Mouse (Mus musculus): ENCODE results near the gene Cib3. TPM values are rescaled to one million over a fixed set of nuclear protein-coding genes. Genes with fewer than 3 reads are reported as not detected.
A peak's percentile ranks its signal among the peaks of the same experiment; 100 is the strongest.

Cib3 gene
- polyA plus RNA-seq, 1 experiment from 2014 or later = not detected

GRCm38 (mm10) chr8:72208582-72208981 is 4.1 kb downstream of the Cib3 start:
- H3K4me2 ChIP-seq (replicated peaks) = no peak overlapping the region
- H3K27me3 ChIP-seq = no peaks in the 10 kb centered on the region; the same call in 1 of the 2 replicates
- no peaks in the 10 kb centered on the region for H3K4me1 ChIP-seq (replicated peaks)
- no peaks in the 10 kb centered on the region for H3K36me3 ChIP-seq
- H3K9ac ChIP-seq (replicated peaks) = no peak overlapping the region
- no peak overlapping the region for H3K4me3 ChIP-seq (replicated peaks)
- H3K9me3 ChIP-seq = peaks cover 13% of the 10 kb centered on the region
- ATAC-seq = no peak
- H3K27ac ChIP-seq = no peak overlapping the region
- WGBS = 77% methylated on average over 1 of the region's 1 CpGs

- H3K9me3 ChIP-seq = peaks cover 14% of the 10 kb centered on the region
- H3K9ac ChIP-seq (replicated peaks) = no peak overlapping the region
- no peak for ATAC-seq
- no peaks in the 10 kb centered on the region for H3K36me3 ChIP-seq
- H3K4me1 ChIP-seq (replicated peaks) = no peaks in the 10 kb centered on the region
- no peak overlapping the region for H3K4me3 ChIP-seq (replicated peaks)
- H3K4me2 ChIP-seq (replicated peaks) = no peak overlapping the region
- H3K27me3 ChIP-seq = no peaks in the 10 kb centered on the region
- H3K27ac ChIP-seq = no peak overlapping the region
- WGBS = 59% methylated on average over 8 of the region's 8 CpGs
These were observed 14.6 kb downstream of the Cib3 start for GRCm38 (mm10) chr8:72197997-72198396.

- Histone ChIP-seq H3K27me3 (no peaks in the 10 kb centered on the region), H3K4me2 (replicated peaks) (no peak overlapping the region), H3K27ac (no peak overlapping the region), H3K9me3 (no peaks in the 10 kb centered on the region), H3K36me3 (no peaks in the 10 kb centered on the region), H3K4me1 (replicated peaks) (no peaks in the 10 kb centered on the region), H3K4me3 (replicated peaks) (no peak overlapping the region), H3K9ac (replicated peaks) (no peak overlapping the region)
- ATAC-seq = no peak
These were observed 20.6 kb downstream of the Cib3 start for GRCm38 (mm10) chr8:72192065-72192464.

- H3K9ac ChIP-seq (replicated peaks) = no peak overlapping the region
- no peaks in the 10 kb centered on the region for H3K36me3 ChIP-seq
- WGBS = 91% methylated on average over 2 of the region's 2 CpGs
- no peak overlapping the region for H3K27ac ChIP-seq
- no peak for ATAC-seq
- no peak overlapping the region for H3K4me3 ChIP-seq (replicated peaks)
- no peaks in the 10 kb centered on the region for H3K27me3 ChIP-seq
- no peaks in the 10 kb centered on the region for H3K9me3 ChIP-seq
- no peak overlapping the region for H3K4me2 ChIP-seq (replicated peaks)
- H3K4me1 ChIP-seq (replicated peaks) = no peaks in the 10 kb centered on the region
These were observed 22.5 kb downstream of the Cib3 start for GRCm38 (mm10) chr8:72190215-72190539.

- no peaks in the 10 kb centered on the region for H3K27me3 ChIP-seq
- no peak within 1 kb of the TSS for H3K4me2 ChIP-seq (replicated peaks)
- no peak within 1 kb of the TSS for H3K9ac ChIP-seq (replicated peaks)
- 74% methylated on average over 12 of the region's 12 CpGs for WGBS
- H3K9me3 ChIP-seq = no peaks in the 10 kb centered on the region
- no peak for ATAC-seq
- no peak within 1 kb of the TSS for H3K4me3 ChIP-seq (replicated peaks)
- no peaks in the 10 kb centered on the region for H3K4me1 ChIP-seq (replicated peaks)
- no peak within 1 kb of the TSS for H3K27ac ChIP-seq
- no peaks in the 10 kb centered on the region for H3K36me3 ChIP-seq
These were observed 23.0 kb downstream of the Cib3 start, which contains the start of gene Hsh2d for GRCm38 (mm10) chr8:72189417-72190214. Gene Hsh2d (plus strand): TSS chr8:72189638.

GRCm38 (mm10) chr8:72187793-72188331 is 24.8 kb downstream of the Cib3 start:
- WGBS = 89% methylated on average over 2 of the region's 2 CpGs
- Histone ChIP-seq H3K4me1 (replicated peaks) (no peaks in the 10 kb centered on the region), H3K9ac (replicated peaks) (no peak overlapping the region), H3K27me3 (no peaks in the 10 kb centered on the region), H3K9me3 (no peaks in the 10 kb centered on the region), H3K27ac (no peak overlapping the region), H3K36me3 (no peaks in the 10 kb centered on the region), H3K4me2 (replicated peaks) (no peak overlapping the region), H3K4me3 (replicated peaks) (no peak overlapping the region)
- no peak for ATAC-seq

- no peaks in the 10 kb centered on the region for H3K27me3 ChIP-seq
- H3K27ac ChIP-seq = no peak overlapping the region
- ATAC-seq = no peak
- no peak overlapping the region for H3K9ac ChIP-seq (replicated peaks)
- H3K4me2 ChIP-seq (replicated peaks) = no peak overlapping the region
- H3K4me1 ChIP-seq (replicated peaks) = no peaks in the 10 kb centered on the region
- peaks cover 38% of the 10 kb centered on the region for H3K36me3 ChIP-seq
- H3K4me3 ChIP-seq (replicated peaks) = no peak overlapping the region
- H3K9me3 ChIP-seq = no peaks in the 10 kb centered on the region
- 76% methylated on average over 2 of the region's 2 CpGs for WGBS
These were observed 29.0 kb downstream of the Cib3 start for GRCm38 (mm10) chr8:72183554-72184202.

- H3K27ac ChIP-seq = no peak overlapping the region
- H3K4me3 ChIP-seq (replicated peaks) = no peak overlapping the region
- no peaks in the 10 kb centered on the region for H3K9me3 ChIP-seq
- peaks cover 96% of the 10 kb centered on the region for H3K36me3 ChIP-seq
- H3K9ac ChIP-seq (replicated peaks) = no peak overlapping the region
- peak; percentile 66 for ATAC-seq
- 62% methylated on average over 5 of the region's 5 CpGs for WGBS
- H3K27me3 ChIP-seq = no peaks in the 10 kb centered on the region
- no peak overlapping the region for H3K4me2 ChIP-seq (replicated peaks)
- no peaks in the 10 kb centered on the region for H3K4me1 ChIP-seq (replicated peaks)
These were observed 35.2 kb downstream of the Cib3 start for GRCm38 (mm10) chr8:72177346-72177925.

- Histone ChIP-seq H3K9ac (replicated peaks) (no peak overlapping the region), H3K4me3 (replicated peaks) (no peak overlapping the region), H3K27ac (no peak overlapping the region), H3K4me1 (replicated peaks) (no peaks in the 10 kb centered on the region), H3K9me3 (no peaks in the 10 kb centered on the region), H3K36me3 (peaks cover 71% of the 10 kb centered on the region), H3K4me2 (replicated peaks) (no peak overlapping the region), H3K27me3 (no peaks in the 10 kb centered on the region)
- WGBS = 92% methylated on average over 3 of the region's 3 CpGs
- ATAC-seq = no peak
These were observed 42.9 kb downstream of the Cib3 start for GRCm38 (mm10) chr8:72169681-72170249.

GRCm38 (mm10) chr8:72169098-72169668 is 43.5 kb downstream of the Cib3 start:
- no peak for ATAC-seq
- Histone ChIP-seq H3K27me3 (no peaks in the 10 kb centered on the region), H3K9ac (replicated peaks) (no peak overlapping the region), H3K4me3 (replicated peaks) (no peak overlapping the region), H3K4me2 (replicated peaks) (no peak overlapping the region), H3K36me3 (peaks cover 70% of the 10 kb centered on the region), H3K4me1 (replicated peaks) (no peaks in the 10 kb centered on the region), H3K9me3 (no peaks in the 10 kb centered on the region), H3K27ac (no peak overlapping the region)
- WGBS = 96% methylated on average over 3 of the region's 3 CpGs

- no peak for ATAC-seq
- H3K27me3 ChIP-seq = no peaks in the 10 kb centered on the region
- H3K36me3 ChIP-seq = peaks cover 9% of the 10 kb centered on the region
- no peak overlapping the region for H3K9ac ChIP-seq (replicated peaks)
- H3K4me2 ChIP-seq (replicated peaks) = peak overlapping the region; percentile 83
- peaks cover 24% of the 10 kb centered on the region for H3K4me1 ChIP-seq (replicated peaks)
- peak overlapping the region; percentile 74; the same call in 1 of the 2 replicates for H3K4me3 ChIP-seq (replicated peaks)
- H3K9me3 ChIP-seq = no peaks in the 10 kb centered on the region
- H3K27ac ChIP-seq = no peak overlapping the region
These were observed 49.8 kb downstream of the Cib3 start for GRCm38 (mm10) chr8:72162821-72163220.

All from midbrain, embryonic 13.5 days (tissue).